Mouse (Mus musculus) lung, adult 2 months (tissue): Measurements from ENCODE around the gene Gm11027. TPM values are rescaled to one million over a fixed set of nuclear protein-coding genes. Genes with fewer than 3 reads are reported as not detected.
A peak's percentile ranks its signal among the peaks of the same experiment; 100 is the strongest.
"Not testable (repeated sequence)": the region's sequence is repeated elsewhere in the genome, so short reads cannot be mapped to it uniquely, and the experiment has no call there.

Source experiments
- DNase-seq: peaks from one replicate; pipeline ENCODE4 v3.0.0; 2022
- H3K4me1 ChIP-seq: fragments of 200-500 bp; 2 replicates; pipeline ENCODE4 v1.6.1; 2011; ENCODE audit warnings: low read length; ENCODE audit not compliant: control insufficient read depth, insufficient read depth
- H3K4me3 ChIP-seq: fragments of 200-500 bp; replicated peaks from 2 replicates; pipeline ENCODE3; 2011; ENCODE audit warnings: low read depth, mild to moderate bottlenecking, control low read depth, low read length; ENCODE audit errors: extremely low read depth
- CTCF ChIP-seq: fragments of 200-500 bp; IDR thresholded peaks from 2 replicates; pipeline ENCODE4 v1.5.1; 2011; ENCODE audit warnings: mild to moderate bottlenecking, low read length, control low read depth; ENCODE audit not compliant: insufficient read depth
- POLR2A ChIP-seq: fragments of 200-500 bp; IDR thresholded peaks from 2 replicates; pipeline ENCODE4 v1.6.1; 2011; ENCODE audit warnings: low read depth, mild to moderate bottlenecking, control low read depth, low read length, borderline replicate concordance; ENCODE audit errors: extremely low read depth
- WGBS: fragments of 180-500 bp; shearing (Covaris S2); methylation state at CpG from one replicate; pipeline ENCODE4 v1.1.7; 2018; 5-methylcytosine and 5-hydroxymethylcytosine counted together
- polyA plus RNA-seq: library from polyadenylated mRNA; depleted of rRNA; stranded (reverse); fragments of >200 nt; gene quantifications from 2 replicates; pipeline ENCODE4 v1.2.3, GENCODE M21; 2012; rRNA removed

The Gm11027 gene
- polyA plus RNA-seq: not detected in 2 replicates

GRCm38 (mm10) chr12:116275086-116275485 is at the start of gene Gm11027:
Gene Gm11027 (plus strand): TSS chr12:116275386.
- not testable (repeated sequence) for H3K4me1 ChIP-seq, H3K4me3 ChIP-seq, DNase-seq
- 87% methylated on average over 2 of the region's 2 CpGs for WGBS

GRCm38 (mm10) chr12:116226289-116227057 is 48.7 kb upstream of the Gm11027 start:
- no peak for DNase-seq
- Histone ChIP-seq H3K4me3 (no peak overlapping the region), H3K4me1 (no peaks in the 10 kb centered on the region)
- 86% methylated on average over 10 of the region's 10 CpGs for WGBS
- TF ChIP-seq CTCF: no peak
- TF ChIP-seq POLR2A: no peak

GRCm38 (mm10) chr12:116229451-116229850 is 45.7 kb upstream of the Gm11027 start:
- H3K4me3 ChIP-seq: no peak overlapping the region
- TF ChIP-seq CTCF: no peak
- TF ChIP-seq POLR2A: no peak
- H3K4me1 ChIP-seq: no peaks in the 10 kb centered on the region
- no peak for DNase-seq
- 77% methylated on average over 3 of the region's 3 CpGs for whole genome bisulfite sequencing

GRCm38 (mm10) chr12:116231612-116232011 is 43.6 kb upstream of the Gm11027 start:
- WGBS: 32% methylated on average over 12 of the region's 12 CpGs
- peak; percentile 71 for DNase-seq
- H3K4me3 ChIP-seq: no peak overlapping the region
- no peak for TF ChIP-seq CTCF
- TF ChIP-seq POLR2A: no peak
- H3K4me1 ChIP-seq: no peaks in the 10 kb centered on the region

GRCm38 (mm10) chr12:116232061-116232460 is 43.1 kb upstream of the Gm11027 start:
- no peak for DNase-seq

GRCm38 (mm10) chr12:116235356-116235755 is 39.8 kb upstream of the Gm11027 start:
- no peak for DNase-seq
- no peak for TF ChIP-seq POLR2A
- TF ChIP-seq CTCF: no peak
- 80% methylated on average over 4 of the region's 4 CpGs for WGBS
- H3K4me3 ChIP-seq: no peak overlapping the region
- no peaks in the 10 kb centered on the region for H3K4me1 ChIP-seq

More at GRCm38 (mm10) chr12:116232061-116232460, 43.1 kb upstream of the Gm11027 start:
- H3K4me3 ChIP-seq: no peak overlapping the region
- WGBS: 71% methylated on average over 1 of the region's 1 CpGs
- no peak for TF ChIP-seq POLR2A
- no peak for TF ChIP-seq CTCF
- no peaks in the 10 kb centered on the region for H3K4me1 ChIP-seq

GRCm38 (mm10) chr12:116236658-116237057 is 38.5 kb upstream of the Gm11027 start:
- TF ChIP-seq CTCF: no peak
- TF ChIP-seq POLR2A: no peak
- no peaks in the 10 kb centered on the region for H3K4me1 ChIP-seq
- 72% methylated on average over 3 of the region's 3 CpGs for WGBS
- H3K4me3 ChIP-seq: no peak overlapping the region
- DNase-seq: no peak

GRCm38 (mm10) chr12:116238370-116238769 is 36.8 kb upstream of the Gm11027 start:
- TF ChIP-seq POLR2A (no peak), CTCF (no peak)
- H3K4me3 ChIP-seq: no peak overlapping the region
- no peak for DNase-seq
- H3K4me1 ChIP-seq: no peaks in the 10 kb centered on the region

- Histone ChIP-seq H3K4me1 (no peaks in the 10 kb centered on the region), H3K4me3 (no peak overlapping the region)
- no peak for TF ChIP-seq CTCF
- no peak for TF ChIP-seq POLR2A
- no peak for DNase-seq
- WGBS: 77% methylated on average over 3 of the region's 3 CpGs
Measured at GRCm38 (mm10) chr12:116238803-116239202, 36.4 kb upstream of the Gm11027 start.

GRCm38 (mm10) chr12:116244601-116245000 is 30.6 kb upstream of the Gm11027 start:
- no peak for DNase-seq
- no peak for TF ChIP-seq CTCF
- TF ChIP-seq POLR2A: no peak
- WGBS: 90% methylated on average over 1 of the region's 1 CpGs
- Histone ChIP-seq H3K4me1 (no peaks in the 10 kb centered on the region), H3K4me3 (no peak overlapping the region)

GRCm38 (mm10) chr12:116254652-116255051 is 20.5 kb upstream of the Gm11027 start:
- TF ChIP-seq CTCF (no peak), POLR2A (no peak)
- H3K4me3 ChIP-seq: no peak overlapping the region
- H3K4me1 ChIP-seq: no peaks in the 10 kb centered on the region
- 25% methylated on average over 8 of the region's 8 CpGs for WGBS
- no peak for DNase-seq
